Mouse (Mus musculus): Measurements from ENCODE around the gene Pou2f1. TPM values are rescaled to one million over a fixed set of nuclear protein-coding genes. Genes with fewer than 3 reads are reported as not detected.
A peak's percentile ranks its signal among the peaks of the same experiment; 100 is the strongest.

The Pou2f1 gene
- polyA plus RNA-seq, 1 experiment from 2014 or later = 15.5 TPM

GRCm38 (mm10) chr1:165840548-165841230 lies 161.8 kb downstream of the Pou2f1 start:
- Histone ChIP-seq H3K4me1 (replicated peaks; ENCODE audit: control insufficient read depth, insufficient read depth, low read length) (peaks cover 12% of the 10 kb centered on the region), H3K36me3 (ENCODE audit: control insufficient read depth, insufficient read depth, low read length) (no peaks in the 10 kb centered on the region), H3K9ac (ENCODE audit: low read depth, low read length) (peak overlapping the region; percentile 20; the same call in 1 of the 2 replicates), H3K9me3 (ENCODE audit: control insufficient read depth, low read length) (no peaks in the 10 kb centered on the region), H3K27me3 (replicated peaks; ENCODE audit: control insufficient read depth, insufficient read depth, low read length) (peaks cover 32% of the 10 kb centered on the region), H3K4me3 (ENCODE audit: low read depth, low read length) (peak overlapping the region; percentile 31), H3K27ac (ENCODE audit: low read depth, low read length) (no peak overlapping the region), H3K4me2 (peak overlapping the region; percentile 67)
- ATAC-seq (replicated peaks; ENCODE audit: low FRiP score) (peak; percentile 18; the same call in 1 of the 2 replicates), DNase-seq (ENCODE audit: low spot score) (no peak)
- WGBS = 13% methylated on average over 31 of the region's 31 CpGs

DNA sequence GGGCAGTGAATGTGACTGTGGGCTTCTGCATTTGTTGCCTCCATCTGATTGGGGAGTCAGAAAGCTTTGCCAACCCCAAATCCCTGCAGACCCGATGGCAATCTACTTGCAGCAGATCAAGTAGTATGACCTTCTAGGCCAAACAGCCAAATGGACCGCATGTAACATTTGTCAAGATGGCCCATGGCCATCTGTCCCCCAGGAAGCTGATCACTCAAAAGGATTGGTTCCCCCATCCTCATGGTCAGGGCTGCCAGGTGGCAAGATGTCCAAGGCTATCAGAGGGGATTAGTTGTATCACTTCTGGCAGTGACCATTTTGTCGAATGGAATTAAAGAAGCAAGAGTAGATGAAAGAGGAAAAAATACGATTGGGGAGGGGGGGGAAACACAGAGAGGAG lies 163.3 kb downstream of the Pou2f1 start:
- ATAC-seq (replicated peaks; ENCODE audit: low FRiP score) (no peak), DNase-seq (ENCODE audit: low spot score) (no peak)
- Histone ChIP-seq H3K9me3 (ENCODE audit: control insufficient read depth, low read length) (no peaks in the 10 kb centered on the region), H3K4me1 (replicated peaks; ENCODE audit: control insufficient read depth, insufficient read depth, low read length) (no peaks in the 10 kb centered on the region; the same call in 1 of the 2 replicates), H3K9ac (ENCODE audit: low read depth, low read length) (no peak overlapping the region), H3K27ac (ENCODE audit: low read depth, low read length) (no peak overlapping the region), H3K4me3 (ENCODE audit: low read depth, low read length) (no peak overlapping the region), H3K36me3 (ENCODE audit: control insufficient read depth, insufficient read depth, low read length) (no peaks in the 10 kb centered on the region), H3K4me2 (no peak overlapping the region), H3K27me3 (replicated peaks; ENCODE audit: control insufficient read depth, insufficient read depth, low read length) (peaks cover 26% of the 10 kb centered on the region)
- 76% methylated on average over 4 of the region's 4 CpGs for WGBS

GRCm38 (mm10) chr1:165837546-165837945 lies 164.9 kb downstream of the Pou2f1 start:
- Histone ChIP-seq H3K27ac (ENCODE audit: low read depth, low read length) (no peak overlapping the region), H3K9me3 (ENCODE audit: control insufficient read depth, low read length) (no peaks in the 10 kb centered on the region), H3K4me1 (replicated peaks; ENCODE audit: control insufficient read depth, insufficient read depth, low read length) (no peaks in the 10 kb centered on the region; the same call in 1 of the 2 replicates), H3K9ac (ENCODE audit: low read depth, low read length) (no peak overlapping the region), H3K4me2 (no peak overlapping the region), H3K27me3 (replicated peaks; ENCODE audit: control insufficient read depth, insufficient read depth, low read length) (peaks cover 18% of the 10 kb centered on the region), H3K36me3 (ENCODE audit: control insufficient read depth, insufficient read depth, low read length) (no peaks in the 10 kb centered on the region), H3K4me3 (ENCODE audit: low read depth, low read length) (no peak overlapping the region)
- no peak for ATAC-seq (replicated peaks; ENCODE audit: low FRiP score)
- no peak for DNase-seq (ENCODE audit: low spot score)
- WGBS = 38% methylated on average over 8 of the region's 8 CpGs

- Histone ChIP-seq H3K27me3 (replicated peaks; ENCODE audit: control insufficient read depth, insufficient read depth, low read length) (peaks cover 13% of the 10 kb centered on the region), H3K4me2 (no peak overlapping the region), H3K9ac (ENCODE audit: low read depth, low read length) (no peak overlapping the region), H3K9me3 (ENCODE audit: control insufficient read depth, low read length) (no peaks in the 10 kb centered on the region), H3K36me3 (ENCODE audit: control insufficient read depth, insufficient read depth, low read length) (no peaks in the 10 kb centered on the region), H3K27ac (ENCODE audit: low read depth, low read length) (no peak overlapping the region), H3K4me3 (ENCODE audit: low read depth, low read length) (no peak overlapping the region), H3K4me1 (replicated peaks; ENCODE audit: control insufficient read depth, insufficient read depth, low read length) (no peaks in the 10 kb centered on the region; the same call in 1 of the 2 replicates)
- DNase-seq (ENCODE audit: low spot score) (no peak), ATAC-seq (replicated peaks; ENCODE audit: low FRiP score) (no peak)
- 40% methylated on average over 6 of the region's 6 CpGs for WGBS
Observed at GRCm38 (mm10) chr1:165836461-165836860, 166.0 kb downstream of the Pou2f1 start.

- H3K9me3 ChIP-seq (ENCODE audit: control insufficient read depth, low read length) = no peaks in the 10 kb centered on the region
- DNase-seq (ENCODE audit: low spot score) = no peak
- no peak overlapping the region for H3K9ac ChIP-seq (ENCODE audit: low read depth, low read length)
- H3K4me3 ChIP-seq (ENCODE audit: low read depth, low read length) = no peak overlapping the region
- H3K27me3 ChIP-seq (replicated peaks; ENCODE audit: control insufficient read depth, insufficient read depth, low read length) = no peaks in the 10 kb centered on the region; the same call in none of the 2 replicates
- WGBS = 61% methylated on average over 12 of the region's 12 CpGs
- no peak for ATAC-seq (replicated peaks; ENCODE audit: low FRiP score)
- H3K4me1 ChIP-seq (replicated peaks; ENCODE audit: control insufficient read depth, insufficient read depth, low read length) = no peaks in the 10 kb centered on the region; the same call in 1 of the 2 replicates
- no peak overlapping the region for H3K4me2 ChIP-seq
- no peak overlapping the region for H3K27ac ChIP-seq (ENCODE audit: low read depth, low read length)
- H3K36me3 ChIP-seq (ENCODE audit: control insufficient read depth, insufficient read depth, low read length) = no peaks in the 10 kb centered on the region
Observed at GRCm38 (mm10) chr1:165834633-165834975, 167.9 kb downstream of the Pou2f1 start.

DNA sequence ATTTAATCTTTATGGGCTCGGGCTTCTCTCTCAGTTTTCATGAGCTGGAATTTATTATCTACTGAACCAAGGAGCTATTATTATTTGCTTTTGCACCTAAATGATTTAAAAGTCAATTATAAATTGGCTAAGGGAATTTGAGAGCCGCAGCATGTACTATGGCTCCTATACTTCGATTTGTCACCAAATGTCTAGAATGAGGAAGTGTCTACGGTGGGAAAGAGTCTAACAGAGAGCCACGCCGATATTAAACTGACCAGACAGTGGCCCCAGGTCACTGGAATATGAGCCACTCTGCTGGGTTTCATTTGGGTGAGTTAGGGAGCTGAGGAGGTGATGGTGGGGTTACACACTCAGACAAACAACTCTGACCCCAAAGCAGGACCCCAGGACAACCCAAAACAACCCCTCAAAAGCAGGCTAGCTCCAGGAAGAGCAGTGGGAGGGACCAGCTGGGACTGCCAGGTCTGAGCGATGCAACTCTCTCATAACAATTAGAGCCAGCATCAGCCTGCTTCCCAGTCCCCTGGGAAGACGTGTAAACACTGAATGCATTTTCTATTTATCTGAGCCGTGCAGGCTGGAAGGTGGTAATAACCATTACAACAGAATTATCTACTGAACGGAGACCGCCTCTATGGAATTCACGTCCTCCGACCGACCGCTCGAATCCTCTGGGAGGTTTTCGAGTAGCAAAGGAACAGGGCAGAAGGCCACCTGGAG lies 168.4 kb downstream of the Pou2f1 start:
- Histone ChIP-seq H3K4me3 (ENCODE audit: low read depth, low read length) (no peak overlapping the region), H3K4me1 (replicated peaks; ENCODE audit: control insufficient read depth, insufficient read depth, low read length) (no peaks in the 10 kb centered on the region; the same call in 1 of the 2 replicates), H3K4me2 (peak overlapping the region; percentile 6; the same call in 1 of the 2 replicates), H3K27me3 (replicated peaks; ENCODE audit: control insufficient read depth, insufficient read depth, low read length) (no peaks in the 10 kb centered on the region; the same call in none of the 2 replicates), H3K9me3 (ENCODE audit: control insufficient read depth, low read length) (no peaks in the 10 kb centered on the region), H3K9ac (ENCODE audit: low read depth, low read length) (no peak overlapping the region), H3K36me3 (ENCODE audit: control insufficient read depth, insufficient read depth, low read length) (no peaks in the 10 kb centered on the region), H3K27ac (ENCODE audit: low read depth, low read length) (no peak overlapping the region)
- ATAC-seq (replicated peaks; ENCODE audit: low FRiP score) = no peak
- 38% methylated on average over 17 of the region's 17 CpGs for WGBS
- DNase-seq (ENCODE audit: low spot score) = no peak

GRCm38 (mm10) chr1:165833244-165833643 lies 169.2 kb downstream of the Pou2f1 start:
- ATAC-seq (replicated peaks; ENCODE audit: low FRiP score) = no peak
- H3K4me3 ChIP-seq (ENCODE audit: low read depth, low read length) = no peak overlapping the region
- no peaks in the 10 kb centered on the region; the same call in 1 of the 2 replicates for H3K27me3 ChIP-seq (replicated peaks; ENCODE audit: control insufficient read depth, insufficient read depth, low read length)
- H3K9me3 ChIP-seq (ENCODE audit: control insufficient read depth, low read length) = no peaks in the 10 kb centered on the region
- no peak overlapping the region for H3K4me2 ChIP-seq
- no peak overlapping the region for H3K9ac ChIP-seq (ENCODE audit: low read depth, low read length)
- 57% methylated on average over 4 of the region's 4 CpGs for WGBS
- H3K27ac ChIP-seq (ENCODE audit: low read depth, low read length) = no peak overlapping the region
- no peaks in the 10 kb centered on the region; the same call in 1 of the 2 replicates for H3K4me1 ChIP-seq (replicated peaks; ENCODE audit: control insufficient read depth, insufficient read depth, low read length)
- no peak for DNase-seq (ENCODE audit: low spot score)
- H3K36me3 ChIP-seq (ENCODE audit: control insufficient read depth, insufficient read depth, low read length) = no peaks in the 10 kb centered on the region

DNA sequence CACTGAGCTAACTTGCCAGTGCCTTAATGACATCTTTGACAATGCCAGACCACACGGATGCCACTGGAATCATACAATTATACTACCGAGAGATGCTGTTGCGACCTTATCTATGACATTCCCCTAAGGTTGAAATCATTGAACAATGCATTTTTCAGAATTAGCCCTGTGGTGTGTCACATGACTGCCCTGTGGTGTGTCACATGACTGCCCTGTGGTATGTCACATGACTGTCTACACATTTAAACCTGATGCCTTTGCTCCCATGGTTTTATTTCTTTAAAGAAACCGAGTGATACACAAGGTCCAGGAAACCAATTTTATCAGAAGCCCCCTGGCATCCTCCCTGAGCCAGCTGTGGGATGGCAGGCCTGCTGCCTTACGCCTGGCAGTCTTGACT lies 172.6 kb downstream of the Pou2f1 start:
- no peaks in the 10 kb centered on the region for H3K4me1 ChIP-seq (replicated peaks; ENCODE audit: control insufficient read depth, insufficient read depth, low read length)
- 80% methylated on average over 5 of the region's 5 CpGs for WGBS
- no peaks in the 10 kb centered on the region for H3K9me3 ChIP-seq (ENCODE audit: control insufficient read depth, low read length)

More for the DNA sequence above, 172.6 kb downstream of the Pou2f1 start:
- Histone ChIP-seq H3K36me3 (ENCODE audit: control insufficient read depth, insufficient read depth, low read length) (no peaks in the 10 kb centered on the region), H3K27me3 (replicated peaks; ENCODE audit: control insufficient read depth, insufficient read depth, low read length) (no peaks in the 10 kb centered on the region), H3K9ac (ENCODE audit: low read depth, low read length) (no peak overlapping the region), H3K4me3 (ENCODE audit: low read depth, low read length) (no peak overlapping the region), H3K27ac (ENCODE audit: low read depth, low read length) (no peak overlapping the region), H3K4me2 (no peak overlapping the region)
- ATAC-seq (replicated peaks; ENCODE audit: low FRiP score) (no peak), DNase-seq (ENCODE audit: low spot score) (no peak)

Measured in liver, embryonic 11.5 days (tissue).